Mouse (Mus musculus) urinary bladder, postnatal 25 days (tissue): Measurements from ENCODE around the gene Ran.
A peak's percentile ranks its signal among the peaks of the same experiment; 100 is the strongest.

Experiments used
- DNase-seq: peaks from one replicate; pipeline ENCODE4 v3.0.0; 2022; ENCODE audit warnings: low spot score

Ran gene

GRCm38 (mm10) chr5:129015020-129015419, 4.8 kb upstream of the Ran start:
- no peak for DNase-seq

GRCm38 (mm10) chr5:129015540-129015939, 4.3 kb upstream of the Ran start:
- no peak for DNase-seq

GRCm38 (mm10) chr5:129016370-129016769, 3.5 kb upstream of the Ran start:
- DNase-seq, result no peak

GRCm38 (mm10) chr5:129018782-129019489, 933 bp upstream of the Ran start:
- no peak for DNase-seq

- no peak for DNase-seq
Measured at GRCm38 (mm10) chr5:129020300-129020668, 415 bp downstream of the Ran start.

- DNase-seq, result peak; percentile 43
Measured at GRCm38 (mm10) chr5:129020731-129021130, 862 bp downstream of the Ran start.

GRCm38 (mm10) chr5:129025048-129025447, 5.2 kb downstream of the Ran start:
- no peak for DNase-seq

GRCm38 (mm10) chr5:129025725-129026124, 5.9 kb downstream of the Ran start:
- DNase-seq, result no peak

- no peak for DNase-seq
Measured at GRCm38 (mm10) chr5:129026171-129026570, 6.3 kb downstream of the Ran start.

GRCm38 (mm10) chr5:129026637-129027036, 6.8 kb downstream of the Ran start:
- no peak for DNase-seq

GRCm38 (mm10) chr5:129029131-129029723, 9.4 kb downstream of the Ran start:
- no peak for DNase-seq

- DNase-seq, result no peak
Measured at GRCm38 (mm10) chr5:129036678-129037077, 16.8 kb downstream of the Ran start.

- no peak for DNase-seq
Measured at GRCm38 (mm10) chr5:129037739-129038138, 17.9 kb downstream of the Ran start.

- DNase-seq, result no peak
Measured at GRCm38 (mm10) chr5:129045641-129046580, 26.0 kb downstream of the Ran start.

GRCm38 (mm10) chr5:129049372-129049771, 29.5 kb downstream of the Ran start:
- DNase-seq, result no peak

GRCm38 (mm10) chr5:129051910-129052309, 32.0 kb downstream of the Ran start:
- DNase-seq, result no peak

GRCm38 (mm10) chr5:129052636-129053355, 32.9 kb downstream of the Ran start:
- DNase-seq, result no peak

- no peak for DNase-seq
Measured at GRCm38 (mm10) chr5:129054675-129055284, 34.9 kb downstream of the Ran start.

- no peak for DNase-seq
Measured at GRCm38 (mm10) chr5:129059116-129059515, 39.2 kb downstream of the Ran start.

- DNase-seq, result peak; percentile 50
Measured at GRCm38 (mm10) chr5:129061579-129061978, 41.7 kb downstream of the Ran start.

- DNase-seq, result peak; percentile 87
Measured at GRCm38 (mm10) chr5:129063037-129063791, 43.3 kb downstream of the Ran start.
